Mouse (Mus musculus) spleen, postnatal 14 days (tissue): Measurements from ENCODE around the gene Phldb3.

Source experiments
- DNase-seq, 2 experiments: peaks; one replicate each; pipeline ENCODE4 v3.0.0; 2021 to 2022; ENCODE audit warnings: low spot score in 2 of 2

The Phldb3 gene

GRCm38 (mm10) chr7:24630116-24630880 lies 19.7 kb downstream of the Phldb3 start:
- DNase-seq = no peak

- no peak for DNase-seq
Observed at GRCm38 (mm10) chr7:24636264-24636663, 25.7 kb downstream of the Phldb3 start, which contains the start of gene Lypd3. Lypd3 (plus strand) TSS chr7:24636550.

GRCm38 (mm10) chr7:24637046-24637445 lies 26.5 kb downstream of the Phldb3 start:
- DNase-seq = no peak

GRCm38 (mm10) chr7:24638026-24638856 lies 27.7 kb downstream of the Phldb3 start:
- no peak for DNase-seq

GRCm38 (mm10) chr7:24640450-24640849 lies 29.9 kb downstream of the Phldb3 start:
- no peak for DNase-seq

- DNase-seq = peak; percentile 44 to 66
Observed at GRCm38 (mm10) chr7:24642491-24642890, 31.9 kb downstream of the Phldb3 start.

- DNase-seq = no peak
Observed at GRCm38 (mm10) chr7:24644492-24644891, 33.9 kb downstream of the Phldb3 start.

GRCm38 (mm10) chr7:24644996-24645395 lies 34.4 kb downstream of the Phldb3 start:
- no peak for DNase-seq

- no peak for DNase-seq
Observed at GRCm38 (mm10) chr7:24646486-24646885, 35.9 kb downstream of the Phldb3 start.

GRCm38 (mm10) chr7:24653681-24654080 lies 43.1 kb downstream of the Phldb3 start:
- DNase-seq = peak; percentile 33 to 66

- DNase-seq = no peak
Observed at GRCm38 (mm10) chr7:24659737-24660357, 49.3 kb downstream of the Phldb3 start.

- DNase-seq = no peak
Observed at GRCm38 (mm10) chr7:24661118-24661904, 50.7 kb downstream of the Phldb3 start.

- peak; percentile 39 to 68 for DNase-seq
Observed at GRCm38 (mm10) chr7:24662575-24662974, 52.0 kb downstream of the Phldb3 start.

- DNase-seq = no peak
Observed at GRCm38 (mm10) chr7:24664301-24664700, 53.7 kb downstream of the Phldb3 start.

- DNase-seq = no peak
Observed at GRCm38 (mm10) chr7:24664959-24665358, 54.4 kb downstream of the Phldb3 start.

- DNase-seq = no peak
Observed at GRCm38 (mm10) chr7:24671944-24672439, 61.4 kb downstream of the Phldb3 start.

- DNase-seq = no peak
Observed at GRCm38 (mm10) chr7:24676575-24676974, 66.0 kb downstream of the Phldb3 start, which contains the start of gene Tex101. Tex101 (minus strand) TSS chr7:24676675.
